Mouse (Mus musculus) small intestine, adult 2 months (tissue): ENCODE measurements around the gene Paqr9.

ENCODE experiments used
- CTCF ChIP-seq: fragments of 200-500 bp; IDR thresholded peaks from 2 replicates; pipeline ENCODE4 v1.5.1; 2012; ENCODE audit warnings: low read depth, mild to moderate bottlenecking, control low read depth, inconsistent platforms, low read length, moderate library complexity, mixed read lengths; ENCODE audit not compliant: insufficient replicate concordance, insufficient read length; ENCODE audit errors: extremely low read depth
- POLR2A ChIP-seq: fragments of 200-500 bp; IDR thresholded peaks from 2 replicates; pipeline ENCODE4 v1.6.1; 2012; ENCODE audit warnings: low read depth, mild to moderate bottlenecking, control low read depth, inconsistent platforms, low read length, moderate library complexity

DNA sequence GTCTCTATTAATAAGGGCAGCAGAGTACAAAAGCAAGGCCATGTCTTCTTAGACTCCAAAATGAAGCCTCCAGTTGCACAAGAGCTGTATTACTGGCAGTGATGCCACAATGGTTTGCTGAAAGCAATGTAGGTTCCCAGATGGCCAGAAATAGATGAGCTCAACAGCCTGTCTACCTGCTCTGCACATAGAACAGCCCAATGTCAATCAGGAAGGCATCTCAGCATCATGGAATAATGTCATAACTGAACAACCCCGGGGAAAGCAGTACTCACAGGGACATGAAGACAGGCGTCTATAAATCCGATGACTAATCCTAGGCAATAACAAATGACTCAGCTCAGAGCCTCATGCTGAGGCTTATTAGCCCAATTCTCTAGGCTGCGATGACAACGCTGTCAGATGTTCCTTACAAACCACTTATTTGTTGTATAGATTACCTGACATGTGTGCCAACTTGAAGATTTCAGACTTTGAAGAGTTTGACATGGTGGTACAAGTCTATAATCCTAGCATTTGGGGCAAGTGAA is 19.0 kb downstream of the Paqr9 start:
- TF ChIP-seq CTCF (no peak), POLR2A (no peak)
